Mouse (Mus musculus) stomach, embryonic 16.5 days (tissue): ENCODE measurements around the gene Siah2. TPM values are rescaled to one million over a fixed set of nuclear protein-coding genes. Genes with fewer than 3 reads are reported as not detected.

Experiments
- ATAC-seq: fragments of 200-750 bp; cut with Nextera tagmentation; 2 replicates; pipeline ENCODE4 v1.8.0; 2017; ENCODE audit warnings: moderate number of reproducible peaks, moderate TSS enrichment; ENCODE audit not compliant: insufficient read depth, low FRiP score
- H3K27ac ChIP-seq: fragments of 300-500 bp; sonication (generic); 2 replicates; pipeline ENCODE4 v1.5.1; 2014; ENCODE audit warnings: low read length
- H3K27me3 ChIP-seq: fragments of 300-500 bp; sonication (generic); 2 replicates; pipeline ENCODE4 v1.6.1; 2014; ENCODE audit warnings: low read length, control low read depth, mixed read lengths; ENCODE audit not compliant: control insufficient read depth, insufficient read depth
- H3K36me3 ChIP-seq: fragments of 300-500 bp; sonication (generic); 2 replicates; pipeline ENCODE4 v1.6.1; 2014; ENCODE audit warnings: low read length; ENCODE audit not compliant: control insufficient read depth, insufficient read depth
- H3K4me1 ChIP-seq: fragments of 300-500 bp; sonication (generic); 2 replicates; pipeline ENCODE4 v1.6.1; 2014; ENCODE audit warnings: low read length, control low read depth, mixed read lengths; ENCODE audit not compliant: control insufficient read depth, insufficient read depth
- H3K4me2 ChIP-seq: fragments of 300-500 bp; sonication (generic); 2 replicates; pipeline ENCODE4 v1.6.1; 2014; ENCODE audit warnings: low read depth, low read length, mixed read lengths
- H3K4me3 ChIP-seq: fragments of 300-500 bp; sonication (generic); replicated peaks from 2 replicates; pipeline ENCODE4 v1.5.1; 2014; ENCODE audit warnings: mild to moderate bottlenecking, low read length
- H3K9ac ChIP-seq: fragments of 300-500 bp; sonication (generic); 2 replicates; pipeline ENCODE4 v1.6.1; 2014; ENCODE audit warnings: low read length
- H3K9me3 ChIP-seq: fragments of 300-500 bp; sonication (generic); replicated peaks from 2 replicates; pipeline ENCODE4 v1.6.1; 2016; ENCODE audit warnings: low read length, control low read depth; ENCODE audit not compliant: control insufficient read depth
- WGBS: fragments of 180-500 bp; shearing (Covaris S2); extraction: QIAGEN DNeasy Blood & Tissue Kit; methylation state at CpG from one replicate; pipeline ENCODE4 v1.1.7; 2014; 5-methylcytosine and 5-hydroxymethylcytosine counted together
- polyA plus RNA-seq: library from polyadenylated mRNA; unstranded; fragments of >200 nt; fragmentation: Nextera tagmentation; extraction: Ambion mirVana; gene quantifications from 2 replicates; pipeline ENCODE4 v1.2.1, GENCODE M21; 2015

Siah2 gene
- polyA plus RNA-seq, 1 experiment from 2014 or later, result 3.1 TPM

DNA sequence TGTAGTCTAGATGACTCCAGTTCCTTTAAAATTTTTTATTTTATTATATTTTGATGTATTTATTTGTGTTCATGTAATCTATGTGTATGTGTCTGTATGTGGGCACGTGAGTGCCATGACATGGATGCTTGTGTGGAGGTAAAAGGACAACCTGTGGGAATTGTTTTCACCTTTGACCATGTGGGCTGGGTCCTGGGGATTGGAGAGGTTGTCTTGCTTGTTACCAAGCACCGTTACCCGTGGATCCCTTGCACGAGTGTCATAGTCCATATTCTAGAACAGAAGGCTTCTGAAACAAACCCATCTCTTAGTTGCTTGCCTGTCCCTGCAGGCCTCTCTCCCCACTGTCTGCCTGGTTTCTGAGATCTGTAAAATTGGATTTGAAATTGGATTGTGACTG is 31.6 kb downstream of the Siah2 start:
- no peak for ATAC-seq

DNA sequence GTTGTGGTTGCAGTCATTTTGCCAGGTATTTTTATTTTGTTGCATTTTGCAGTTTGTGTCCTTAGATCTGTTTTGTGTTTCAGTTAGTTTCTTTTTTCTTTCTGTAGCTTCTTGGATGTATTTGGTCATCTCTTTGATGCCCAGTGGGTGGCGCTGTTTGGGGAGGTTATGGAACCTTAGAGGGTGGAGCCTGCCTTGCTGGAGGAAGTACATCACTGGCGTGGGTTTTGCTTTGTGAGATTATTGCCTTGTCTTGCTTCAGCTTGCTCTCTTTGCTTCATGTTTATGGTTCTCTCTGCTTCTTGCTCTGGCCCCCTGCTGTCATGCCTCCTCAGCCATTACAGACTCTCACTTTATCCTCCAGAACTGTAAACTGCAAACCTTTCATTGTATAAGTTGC is 34.8 kb downstream of the Siah2 start:
- H3K4me1 ChIP-seq, result no peaks in the 10 kb centered on the region
- H3K36me3 ChIP-seq, result no peaks in the 10 kb centered on the region
- no peak overlapping the region for H3K27ac ChIP-seq
- H3K9ac ChIP-seq, result no peak overlapping the region
- H3K4me2 ChIP-seq, result no peak overlapping the region
- H3K27me3 ChIP-seq, result no peaks in the 10 kb centered on the region
- no peak overlapping the region for H3K4me3 ChIP-seq
- H3K9me3 ChIP-seq, result no peaks in the 10 kb centered on the region
- WGBS, result 22% methylated on average over 2 of the region's 2 CpGs
- no peak for ATAC-seq

More for the DNA sequence above, 31.6 kb downstream of the Siah2 start:
- Histone ChIP-seq H3K4me2 (no peak overlapping the region), H3K27me3 (no peaks in the 10 kb centered on the region), H3K4me3 (no peak overlapping the region), H3K36me3 (no peaks in the 10 kb centered on the region), H3K9me3 (no peaks in the 10 kb centered on the region), H3K9ac (no peak overlapping the region), H3K4me1 (no peaks in the 10 kb centered on the region), H3K27ac (no peak overlapping the region)
- WGBS, result 90% methylated on average over 4 of the region's 4 CpGs

DNA sequence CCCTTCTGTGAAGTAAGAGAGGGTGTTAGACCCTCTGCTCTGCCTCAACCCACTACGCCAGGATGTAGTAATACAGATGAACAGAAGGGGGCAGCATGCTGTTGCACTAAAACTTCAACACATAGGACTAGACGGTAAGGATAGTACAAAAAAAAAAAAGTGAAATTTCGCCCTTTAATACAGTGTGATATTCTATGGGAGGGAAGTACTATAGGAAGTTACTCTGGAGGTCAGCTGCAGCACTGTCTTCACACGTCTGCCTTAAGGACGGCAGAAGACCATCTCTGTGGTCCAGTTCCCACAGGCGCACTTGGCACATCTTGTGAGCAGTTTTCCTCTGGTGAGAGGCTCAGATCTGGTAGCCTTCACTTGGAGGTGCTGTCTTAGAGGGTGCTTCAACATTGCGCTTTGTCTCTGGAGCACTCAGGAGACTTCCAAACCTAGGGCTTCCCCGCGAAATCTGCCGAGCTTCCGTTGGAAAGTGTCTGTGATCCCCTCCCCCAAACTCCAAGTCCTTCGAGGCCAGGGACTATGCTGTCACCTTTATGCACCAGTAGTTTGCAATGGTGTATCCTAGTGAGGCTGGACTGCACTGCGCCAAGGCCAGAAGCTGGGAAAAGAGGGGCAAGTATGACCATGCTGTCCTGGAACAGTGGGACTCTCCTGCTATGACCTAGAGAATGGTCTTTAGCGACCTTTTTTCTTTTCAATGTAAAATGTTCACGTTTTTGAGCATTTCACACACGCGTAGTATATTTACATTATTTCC is 36.7 kb downstream of the Siah2 start:
- no peak overlapping the region for H3K27ac ChIP-seq
- H3K4me1 ChIP-seq, result no peaks in the 10 kb centered on the region
- no peak overlapping the region for H3K9ac ChIP-seq
- no peak overlapping the region for H3K4me3 ChIP-seq
- 0 out of 2 replicates have a peak, but pooled peaks have one; percentile 44 for ATAC-seq
- no peaks in the 10 kb centered on the region for H3K9me3 ChIP-seq
- H3K27me3 ChIP-seq, result no peaks in the 10 kb centered on the region
- WGBS, result 55% methylated on average over 17 of the region's 17 CpGs
- H3K4me2 ChIP-seq, result 0 out of 2 replicates have a peak overlapping the region, but pooled peaks have one; percentile 2
- no peaks in the 10 kb centered on the region for H3K36me3 ChIP-seq

DNA sequence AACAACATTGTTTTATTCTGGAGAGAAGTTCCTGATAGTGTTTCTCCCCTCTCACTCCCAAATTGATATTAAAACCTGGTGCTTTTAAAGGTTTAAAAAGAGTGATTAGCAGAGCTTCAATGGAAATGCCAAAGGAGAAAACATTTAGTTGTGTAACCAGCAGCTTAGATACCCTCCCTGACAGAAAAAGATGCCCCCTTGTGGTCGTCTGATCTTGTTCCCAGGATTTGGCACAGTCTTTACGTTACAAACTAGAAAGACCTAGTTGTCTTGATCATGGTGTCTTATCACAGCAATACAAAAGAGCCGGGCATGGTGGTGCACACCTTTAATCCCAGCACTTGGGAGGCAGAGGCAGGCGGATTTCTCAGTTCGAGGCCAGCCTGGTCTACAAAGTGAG is 38.3 kb downstream of the Siah2 start:
- Histone ChIP-seq H3K27ac (no peak overlapping the region), H3K9ac (no peak overlapping the region), H3K36me3 (no peaks in the 10 kb centered on the region), H3K9me3 (no peaks in the 10 kb centered on the region), H3K27me3 (no peaks in the 10 kb centered on the region), H3K4me2 (no peak overlapping the region), H3K4me3 (no peak overlapping the region), H3K4me1 (no peaks in the 10 kb centered on the region)
- ATAC-seq, result no peak
- WGBS, result 62% methylated on average over 5 of the region's 5 CpGs

DNA sequence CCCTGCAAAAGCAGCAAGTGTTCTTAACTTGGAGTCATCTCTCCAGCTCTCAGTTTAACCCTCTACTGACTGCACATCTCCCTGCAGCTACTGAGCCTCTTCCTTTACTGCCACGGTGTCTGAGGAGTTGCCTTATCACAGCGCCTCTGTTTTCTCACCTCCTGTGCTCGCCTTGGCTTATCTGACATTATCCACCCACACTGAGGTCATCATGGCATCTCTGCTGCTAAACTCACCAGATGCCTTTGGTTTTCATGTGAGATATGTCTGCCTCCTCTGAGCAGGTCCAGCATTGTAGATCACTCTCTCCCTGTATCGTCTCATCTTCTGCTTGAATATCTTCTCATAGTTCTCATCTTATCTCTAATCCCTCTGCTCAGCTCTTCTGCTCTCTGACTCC is 41.9 kb downstream of the Siah2 start:
- Histone ChIP-seq H3K9ac (no peak overlapping the region), H3K27me3 (no peaks in the 10 kb centered on the region), H3K4me1 (no peaks in the 10 kb centered on the region), H3K4me2 (no peak overlapping the region), H3K4me3 (no peak overlapping the region), H3K9me3 (no peaks in the 10 kb centered on the region), H3K36me3 (no peaks in the 10 kb centered on the region), H3K27ac (no peak overlapping the region)
- WGBS, result 65% methylated on average over 4 of the region's 4 CpGs
- no peak for ATAC-seq

DNA sequence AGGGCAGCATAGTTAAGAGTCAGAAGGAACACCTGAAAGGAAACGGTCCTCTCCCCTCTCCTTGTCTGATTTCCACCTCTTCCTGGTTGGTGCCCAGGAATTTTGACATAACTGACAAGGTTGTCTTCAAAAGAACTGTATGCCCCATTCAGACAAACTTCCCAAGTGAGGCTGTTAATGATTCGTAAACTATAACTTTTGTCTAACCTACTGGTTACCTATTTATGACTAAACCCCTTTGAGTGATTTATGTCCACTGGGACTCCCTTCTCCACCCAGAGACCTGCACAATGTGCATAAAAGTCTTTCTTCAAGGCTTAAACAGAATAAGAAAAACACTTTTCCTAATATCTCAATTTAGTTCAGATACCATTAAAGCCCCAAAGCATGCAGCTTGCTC is 45.0 kb downstream of the Siah2 start:
- H3K36me3 ChIP-seq, result no peaks in the 10 kb centered on the region
- no peak overlapping the region for H3K9ac ChIP-seq
- H3K4me3 ChIP-seq, result no peak overlapping the region
- no peak for ATAC-seq
- H3K4me1 ChIP-seq, result no peaks in the 10 kb centered on the region
- H3K4me2 ChIP-seq, result no peak overlapping the region
- no peaks in the 10 kb centered on the region for H3K9me3 ChIP-seq
- 68% methylated on average over 2 of the region's 2 CpGs for WGBS
- no peaks in the 10 kb centered on the region for H3K27me3 ChIP-seq
- H3K27ac ChIP-seq, result no peak overlapping the region

DNA sequence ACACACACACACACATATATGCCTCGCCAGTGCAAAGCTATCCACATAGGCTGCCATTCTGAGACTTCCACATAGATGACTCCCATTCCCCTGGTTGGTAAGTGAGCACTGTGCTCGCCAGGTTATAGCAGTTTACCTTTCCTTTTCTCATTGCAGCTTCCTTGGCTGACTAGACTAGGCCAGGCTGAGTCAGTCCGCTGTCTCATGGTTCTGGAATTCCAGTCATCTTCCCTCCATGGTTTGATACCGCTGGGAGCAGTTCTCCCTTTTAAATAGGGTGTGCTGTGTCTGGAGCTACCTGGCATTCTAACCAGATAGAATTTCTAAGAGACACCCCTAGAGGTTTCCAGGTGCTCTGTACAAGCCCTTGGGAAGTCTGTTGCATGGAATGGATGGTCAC is 46.0 kb downstream of the Siah2 start:
- 86% methylated on average over 4 of the region's 4 CpGs for WGBS
- no peaks in the 10 kb centered on the region for H3K36me3 ChIP-seq

DNA sequence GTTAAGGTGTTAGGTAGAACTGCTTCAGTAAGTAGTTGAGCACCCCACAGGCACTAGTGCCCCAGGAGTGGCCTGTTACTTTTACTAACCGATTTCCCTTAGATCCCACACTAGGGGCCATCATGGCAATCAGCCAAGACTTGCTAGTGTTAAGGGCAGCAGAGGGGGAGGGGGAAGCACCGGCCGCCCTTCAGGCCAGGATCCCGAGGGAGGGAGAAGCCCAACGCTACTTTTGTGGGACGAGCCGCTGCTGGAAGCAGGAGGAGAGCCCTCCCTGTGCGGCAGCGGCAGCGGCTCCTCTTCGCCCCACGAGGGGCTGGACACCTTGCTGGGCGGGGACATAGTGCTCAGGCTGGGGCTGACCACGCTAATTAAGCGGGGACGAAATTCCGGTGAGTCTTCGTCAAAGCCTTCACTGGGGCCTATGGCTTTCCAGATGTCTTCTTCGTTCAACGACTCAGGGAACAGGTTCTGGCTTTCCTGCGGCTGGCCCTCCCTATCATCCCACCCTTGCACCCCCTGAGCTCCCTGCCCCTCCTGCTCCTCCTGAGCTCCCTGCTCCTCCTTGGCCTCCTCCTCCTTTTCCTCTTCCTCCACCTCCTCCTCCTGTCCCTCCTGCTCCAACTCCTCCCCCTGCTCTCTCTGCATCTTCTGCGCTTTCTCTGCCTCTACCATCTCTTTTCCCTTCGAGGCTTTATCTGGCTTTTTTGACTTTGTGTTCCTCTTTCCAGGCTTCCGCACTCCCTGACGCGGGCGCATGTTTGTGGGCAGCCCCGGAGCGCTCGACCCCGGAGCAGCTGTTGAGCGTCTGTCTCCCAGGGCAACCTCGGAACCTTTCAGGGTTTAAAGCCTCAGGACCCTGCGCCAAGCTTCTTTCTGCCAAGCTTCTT is 55.5 kb downstream of the Siah2 start, which contains the start of gene Erich6:
Gene Erich6 (minus strand): TSS at position 802 of the 890 bp plus-strand sequence.
- peak within 1 kb of the TSS; percentile 83 for H3K4me2 ChIP-seq
- under 1% methylated on average over 34 of the region's 34 CpGs for WGBS
- no peaks in the 10 kb centered on the region for H3K4me1 ChIP-seq
- no peak within 1 kb of the TSS for H3K27ac ChIP-seq
- H3K9ac ChIP-seq, result peak within 1 kb of the TSS; percentile 59
- H3K36me3 ChIP-seq, result no peaks in the 10 kb centered on the region
- H3K27me3 ChIP-seq, result no peaks in the 10 kb centered on the region
- peak; percentile 84; the same call in 1 of the 2 replicates for ATAC-seq
- H3K9me3 ChIP-seq, result no peaks in the 10 kb centered on the region
- peak within 1 kb of the TSS; percentile 50 for H3K4me3 ChIP-seq

More for the DNA sequence above, 46.0 kb downstream of the Siah2 start:
- H3K4me3 ChIP-seq, result no peak overlapping the region
- H3K9ac ChIP-seq, result no peak overlapping the region
- H3K27ac ChIP-seq, result no peak overlapping the region
- no peaks in the 10 kb centered on the region for H3K27me3 ChIP-seq
- no peaks in the 10 kb centered on the region for H3K4me1 ChIP-seq
- no peak for ATAC-seq
- no peak overlapping the region for H3K4me2 ChIP-seq
- H3K9me3 ChIP-seq, result no peaks in the 10 kb centered on the region

DNA sequence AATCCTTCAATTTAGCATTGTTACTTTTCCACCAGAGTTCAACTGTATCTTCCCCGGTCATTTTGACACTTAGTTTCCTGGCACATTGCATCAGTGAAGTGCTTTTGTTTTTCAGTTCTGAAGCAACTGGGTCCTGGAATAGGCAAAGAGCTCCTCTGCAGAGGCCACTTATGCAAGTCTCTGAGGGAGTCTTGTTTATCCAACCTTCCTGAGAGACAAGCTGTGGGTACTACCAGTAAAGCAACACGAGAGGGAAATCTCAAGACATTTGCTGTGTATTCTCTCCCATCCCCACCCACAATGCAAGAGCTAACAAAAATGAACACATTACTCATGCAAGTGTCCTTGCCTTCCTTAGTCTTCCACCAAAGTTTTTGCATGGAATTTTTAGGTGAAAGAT is 60.5 kb downstream of the Siah2 start:
- Histone ChIP-seq H3K27me3 (no peaks in the 10 kb centered on the region), H3K9ac (no peak overlapping the region), H3K4me3 (no peak overlapping the region), H3K36me3 (no peaks in the 10 kb centered on the region), H3K4me1 (no peaks in the 10 kb centered on the region), H3K9me3 (no peaks in the 10 kb centered on the region), H3K27ac (no peak overlapping the region), H3K4me2 (no peak overlapping the region)
- ATAC-seq, result no peak
- WGBS, result 73% methylated on average over 2 of the region's 2 CpGs
